Mouse (Mus musculus) 3T3-L1 (cell line): ENCODE measurements at regions not wholly inside any gene's neighbourhood (a gene's known extent, or its start where the extent isn't known, plus 50 kb on each side); places are given as distances from the start of the nearest gene placed in this dataset.

Experiments used
- DNase-seq: peaks from one replicate; pipeline ENCODE4 v3.0.0-alpha.2; 2015; ENCODE audit warnings: low read depth, low spot score

DNA sequence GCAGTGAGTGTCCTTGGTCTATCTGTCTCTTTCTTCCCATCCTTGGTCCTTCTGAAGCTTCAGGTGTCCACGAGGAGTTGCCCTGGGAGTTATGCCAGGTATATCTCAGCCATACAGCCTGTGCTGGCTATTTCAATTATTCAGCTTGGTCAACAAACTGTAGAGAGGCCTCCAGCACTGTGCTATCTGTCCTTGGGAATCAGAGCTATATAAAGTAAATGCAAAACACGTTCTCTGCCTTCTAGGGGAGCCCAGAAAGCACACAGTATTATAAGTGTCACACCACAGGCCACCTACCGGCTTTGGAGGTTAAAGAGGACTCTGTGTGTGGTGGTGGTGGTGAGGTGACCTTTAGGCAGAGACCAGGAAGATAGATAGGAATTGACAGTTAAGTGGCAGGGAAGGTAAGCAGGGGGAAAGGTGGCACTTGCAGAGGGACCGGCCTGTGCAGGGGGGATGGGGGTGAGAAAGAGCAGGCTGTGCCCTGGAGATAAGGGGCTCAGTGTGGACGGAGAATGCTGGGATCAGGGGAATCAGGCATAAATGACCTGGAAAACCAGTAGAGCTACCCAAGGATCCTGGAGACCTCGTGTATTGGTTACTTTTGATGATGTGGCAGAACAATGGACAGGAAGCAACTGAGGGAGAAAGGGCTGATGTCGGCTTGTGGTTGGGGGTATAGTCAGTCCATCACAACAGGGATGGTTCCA is 425.9 kb downstream of the Fut8 start:
- no peak for DNase-seq

DNA sequence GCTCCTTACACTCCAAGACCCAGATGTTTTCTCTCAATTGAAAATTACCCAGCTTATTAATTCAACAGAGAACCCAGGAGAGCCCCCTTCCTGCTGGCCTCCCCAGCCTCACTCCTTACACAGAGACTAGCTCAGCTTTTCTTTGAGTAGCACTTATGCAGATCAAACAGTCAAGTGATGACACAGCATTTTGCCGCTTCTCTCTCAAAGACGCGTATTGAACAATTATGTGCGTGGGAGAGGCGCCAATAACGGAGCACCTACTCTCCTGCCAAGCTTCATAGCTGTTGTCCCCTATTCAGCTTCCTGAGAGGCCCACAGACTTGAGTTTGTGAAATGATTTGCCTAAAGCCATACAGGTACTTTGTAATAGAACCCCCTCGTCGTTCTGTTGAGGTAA is 428.5 kb downstream of the Fut8 start:
- no peak for DNase-seq

GRCm38 (mm10) chr12:77667151-77667874 is 429.4 kb downstream of the Fut8 start:
- no peak for DNase-seq

DNA sequence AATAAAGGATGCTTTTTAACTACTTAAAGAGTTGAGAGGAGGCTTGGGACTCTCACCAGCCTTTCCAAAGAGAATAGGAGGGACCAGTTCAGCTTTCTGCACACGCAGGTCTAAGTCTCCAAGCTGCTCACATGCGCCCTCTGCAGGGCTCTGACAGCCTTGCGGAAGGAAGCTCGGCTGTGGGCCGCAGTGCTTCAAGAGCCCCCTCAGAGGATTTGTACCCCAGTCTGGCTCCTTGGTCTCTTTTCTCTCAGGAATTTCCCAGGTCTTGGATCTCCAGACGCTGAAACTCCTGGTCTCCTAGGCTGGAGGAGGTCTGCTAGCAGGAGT is 429.9 kb downstream of the Fut8 start:
- DNase-seq: peak; percentile 50

DNA sequence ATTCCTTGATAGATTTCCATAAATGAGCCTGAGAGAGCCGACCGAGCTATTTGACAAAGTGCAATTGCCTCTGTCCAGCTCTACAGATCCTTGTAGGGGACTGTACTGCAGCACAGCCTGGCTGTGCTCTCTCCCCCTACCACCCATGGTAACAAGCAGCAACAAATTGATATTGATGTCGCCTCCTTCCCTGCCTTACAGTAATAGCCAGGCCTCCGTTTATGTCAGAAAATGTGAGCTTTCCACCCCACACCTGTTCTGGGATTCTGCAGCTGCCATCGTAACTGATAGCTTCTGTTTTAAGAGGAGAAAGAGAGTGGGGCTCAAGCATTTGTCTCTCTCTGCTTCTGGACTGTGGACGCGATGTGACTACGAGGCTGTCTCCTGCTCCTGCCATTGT is 432.6 kb downstream of the Fut8 start:
- DNase-seq: no peak

DNA sequence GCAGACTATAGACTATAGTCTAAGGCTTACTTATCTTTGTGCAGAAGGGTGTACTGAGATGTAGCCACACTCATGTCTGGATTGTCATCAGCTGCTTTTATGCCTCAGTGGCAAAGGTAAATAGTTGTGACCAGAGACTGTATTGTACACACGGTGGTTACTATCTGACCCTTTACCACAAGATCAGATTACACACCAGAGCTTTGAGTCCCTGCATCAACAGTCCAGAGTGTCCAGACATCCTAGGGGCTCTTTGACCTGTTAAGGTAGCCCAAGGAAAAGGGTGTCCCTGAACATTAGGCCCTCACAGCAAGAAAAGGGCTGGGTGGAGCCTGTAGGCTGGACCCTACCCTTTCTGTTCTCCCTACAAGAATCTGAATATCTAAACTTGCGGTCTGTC is 436.4 kb downstream of the Fut8 start:
- no peak for DNase-seq

DNA sequence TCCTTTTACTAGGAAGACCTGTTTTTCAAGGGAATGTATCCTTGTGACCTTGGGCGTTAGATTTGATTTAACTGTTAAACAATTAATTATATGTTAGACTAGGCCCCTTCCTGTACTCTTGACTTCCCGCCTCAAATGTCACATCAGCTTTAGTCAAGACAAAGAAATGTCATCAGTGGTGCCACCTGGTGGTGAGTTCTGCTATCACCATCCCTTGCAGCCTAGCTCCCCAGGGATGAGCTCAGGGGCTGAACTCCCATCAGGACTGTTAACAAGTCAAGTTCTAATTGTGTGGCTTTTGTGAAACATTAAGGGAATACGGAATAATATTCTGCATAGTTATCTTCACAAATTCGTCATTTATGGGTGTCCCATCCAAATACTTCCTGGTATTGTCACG is 436.8 kb downstream of the Fut8 start:
- peak; percentile 67 for DNase-seq

GRCm38 (mm10) chr12:77678040-77678439 is 440.1 kb downstream of the Fut8 start:
- DNase-seq: no peak

DNA sequence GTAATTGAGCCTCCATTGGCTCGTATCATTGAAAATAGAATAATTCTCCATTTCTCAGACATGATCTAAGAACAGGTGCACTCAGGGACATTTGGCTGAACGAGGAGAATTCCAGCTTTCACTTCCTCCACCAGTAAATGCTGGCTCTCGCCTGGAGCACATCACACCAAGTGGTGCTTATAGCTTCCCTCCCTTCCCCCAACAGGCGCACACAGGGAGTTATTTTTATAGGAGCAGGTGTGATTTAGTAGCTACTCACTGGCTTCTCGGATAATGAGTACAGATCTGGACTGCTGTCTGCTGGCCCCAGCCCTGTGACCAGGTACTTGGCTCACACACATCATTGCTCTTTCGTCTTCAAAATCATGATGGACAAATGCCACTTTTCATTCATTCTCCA is 456.2 kb downstream of the Fut8 start:
- DNase-seq: no peak

DNA sequence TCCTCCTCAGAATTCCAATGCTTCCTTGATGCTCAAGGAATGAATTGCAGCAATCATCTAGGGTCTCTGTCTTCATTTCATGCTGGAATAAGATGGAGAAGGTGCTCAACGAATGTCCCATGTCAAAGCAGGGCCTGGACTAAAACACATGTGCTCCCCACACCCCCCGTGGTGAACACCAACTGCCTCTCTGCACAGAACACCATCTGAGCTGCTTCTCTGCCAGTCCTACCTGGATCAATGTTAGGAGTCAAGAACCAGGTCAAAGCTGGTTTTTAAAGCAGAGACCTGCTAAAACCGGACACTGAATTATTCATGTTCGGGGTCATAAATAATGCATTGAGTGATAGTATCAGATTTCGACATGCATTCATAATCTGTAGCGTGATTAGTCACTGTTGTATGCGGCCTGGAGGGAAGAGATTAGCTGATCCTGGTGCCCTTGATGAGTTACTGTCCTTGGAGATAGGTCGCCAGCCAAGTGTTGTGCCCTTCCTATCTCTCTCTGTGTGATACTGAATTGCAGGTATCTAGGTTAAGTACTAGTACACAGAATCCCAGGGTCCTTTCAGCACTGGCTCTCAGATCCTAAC is 458.2 kb downstream of the Fut8 start:
- DNase-seq: no peak

DNA sequence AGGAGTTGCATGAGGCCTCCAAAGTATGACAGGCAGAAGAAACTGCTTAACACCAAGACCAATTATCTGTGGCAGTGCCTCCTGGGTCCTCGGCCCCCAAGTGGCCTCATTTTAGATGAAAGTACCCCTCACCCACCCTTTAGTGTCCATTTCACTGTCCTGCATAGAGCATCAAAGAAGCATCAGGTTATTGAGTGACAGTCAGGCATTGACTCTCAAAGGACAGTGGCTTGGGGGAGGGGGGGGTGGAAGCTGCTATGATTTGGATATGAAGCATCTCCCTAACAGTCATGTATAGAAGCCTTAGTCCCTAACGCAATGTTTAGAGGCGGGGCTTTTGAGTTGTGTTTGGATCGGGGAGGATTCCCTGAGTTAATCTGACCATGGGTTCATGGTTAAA is 458.7 kb downstream of the Fut8 start:
- DNase-seq: no peak

- DNase-seq: peak; percentile 39
These were observed 460.2 kb downstream of the Fut8 start for GRCm38 (mm10) chr12:77698088-77698487.

GRCm38 (mm10) chr12:77699896-77700605 is 462.1 kb downstream of the Fut8 start:
- no peak for DNase-seq

DNA sequence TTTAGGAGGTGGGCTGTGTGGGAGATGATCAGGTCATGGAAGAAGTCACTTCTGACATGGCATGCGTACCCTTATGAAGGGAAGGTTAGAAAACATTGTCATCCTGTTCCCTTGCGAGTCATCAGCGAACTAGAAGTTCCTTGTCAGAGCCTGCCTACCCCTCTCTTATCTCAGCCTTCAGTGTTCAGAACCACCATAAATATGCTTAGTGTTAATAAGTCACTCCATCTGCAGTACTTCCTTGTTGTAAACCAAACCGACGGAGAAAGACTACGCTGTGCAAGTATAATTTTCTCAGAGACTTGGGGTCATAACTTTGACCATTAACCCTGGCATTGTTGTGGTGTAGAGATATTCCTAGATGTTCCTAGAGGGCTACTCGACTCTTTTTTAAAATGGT is 477.6 kb downstream of the Fut8 start:
- no peak for DNase-seq

- DNase-seq: no peak
These were observed 478.1 kb downstream of the Fut8 start for GRCm38 (mm10) chr12:77715979-77716378.

GRCm38 (mm10) chr12:77727766-77728165 is 466.3 kb upstream of the Gm6657 start:
- no peak for DNase-seq

DNA sequence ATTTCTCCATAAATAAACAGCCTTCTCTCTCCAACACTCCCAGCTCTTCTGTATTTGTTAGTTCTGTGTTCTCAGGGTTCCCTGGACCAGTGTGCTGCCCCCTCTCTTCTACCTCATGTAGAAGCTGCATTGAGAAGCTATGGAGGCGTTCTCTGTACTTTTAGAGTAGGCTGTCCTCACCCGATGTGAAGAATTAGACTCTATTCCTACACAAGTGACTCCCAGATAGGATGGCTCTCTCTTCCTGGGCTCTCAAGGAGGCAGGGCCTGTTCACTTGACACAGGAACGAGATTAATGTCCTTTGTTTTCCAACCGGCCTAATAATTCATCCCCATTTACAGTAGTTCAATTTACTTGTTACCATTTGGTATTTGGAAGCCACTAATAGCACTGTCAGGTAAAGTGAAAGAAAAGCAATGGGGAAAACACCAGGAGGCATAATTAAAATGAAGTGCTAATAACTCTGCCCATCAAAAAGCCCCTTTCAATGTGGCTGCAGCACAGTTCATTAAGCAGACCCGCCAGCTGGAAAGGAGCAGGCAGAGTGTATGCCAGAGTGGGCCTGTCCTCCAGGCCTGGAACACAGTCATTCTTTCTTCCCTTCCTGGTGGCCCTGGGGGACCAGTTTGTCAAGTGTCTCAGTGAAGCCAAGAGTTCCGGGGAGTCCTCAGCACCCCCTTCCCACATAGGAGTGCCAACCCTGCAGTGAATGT is 454.8 kb upstream of the Gm6657 start:
- no peak for DNase-seq

DNA sequence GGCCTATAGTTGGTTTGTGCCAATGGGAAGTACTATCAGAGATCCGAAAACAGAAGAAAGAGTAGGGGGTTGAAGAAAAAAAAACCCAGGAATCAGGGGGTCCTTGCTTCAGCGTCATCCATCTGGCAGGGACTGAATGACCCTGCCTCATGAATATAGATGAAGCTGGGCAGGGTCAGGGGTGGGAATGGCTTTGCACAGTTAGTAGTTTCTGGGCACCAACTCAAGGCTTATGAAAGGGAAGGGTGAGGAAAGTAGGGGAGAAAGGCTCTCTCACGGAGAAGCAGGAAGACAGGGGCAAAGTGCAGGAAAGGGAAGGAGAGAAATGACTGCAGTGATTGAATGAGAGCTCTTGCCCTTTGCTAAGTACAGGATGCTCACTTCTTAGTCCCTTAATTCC is 451.3 kb upstream of the Gm6657 start:
- DNase-seq: no peak

DNA sequence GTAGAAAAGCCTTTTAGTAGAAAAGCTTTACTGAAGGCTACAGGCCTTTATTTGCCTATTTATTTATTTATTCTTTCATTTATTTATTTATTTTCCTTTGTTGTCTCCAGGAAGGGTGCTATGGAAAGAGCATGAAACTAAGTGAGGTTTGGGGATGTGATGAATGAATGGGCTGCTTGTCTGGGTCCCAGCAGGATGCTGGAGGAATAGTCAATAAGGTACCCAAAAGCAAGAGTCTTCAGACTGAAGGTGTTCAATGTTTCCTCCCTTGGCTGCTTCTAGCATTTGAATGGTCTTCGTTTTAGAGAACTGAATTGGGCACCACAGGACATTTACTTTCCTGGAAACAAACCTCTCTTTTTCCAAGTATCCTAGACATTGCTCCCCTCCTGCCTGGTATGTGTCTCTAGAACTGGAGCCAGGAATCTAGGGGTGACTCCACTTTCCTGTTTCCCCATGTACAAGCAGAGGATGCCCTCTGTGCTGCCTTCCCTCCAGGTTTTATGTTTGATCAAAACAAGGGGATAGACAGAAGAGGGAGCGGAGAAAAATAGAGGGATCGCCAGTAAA is 444.5 kb upstream of the Gm6657 start:
- no peak for DNase-seq

GRCm38 (mm10) chr12:77752181-77752580 is 441.9 kb upstream of the Gm6657 start:
- DNase-seq: no peak

GRCm38 (mm10) chr12:77756021-77756420 is 438.0 kb upstream of the Gm6657 start:
- DNase-seq: no peak

DNA sequence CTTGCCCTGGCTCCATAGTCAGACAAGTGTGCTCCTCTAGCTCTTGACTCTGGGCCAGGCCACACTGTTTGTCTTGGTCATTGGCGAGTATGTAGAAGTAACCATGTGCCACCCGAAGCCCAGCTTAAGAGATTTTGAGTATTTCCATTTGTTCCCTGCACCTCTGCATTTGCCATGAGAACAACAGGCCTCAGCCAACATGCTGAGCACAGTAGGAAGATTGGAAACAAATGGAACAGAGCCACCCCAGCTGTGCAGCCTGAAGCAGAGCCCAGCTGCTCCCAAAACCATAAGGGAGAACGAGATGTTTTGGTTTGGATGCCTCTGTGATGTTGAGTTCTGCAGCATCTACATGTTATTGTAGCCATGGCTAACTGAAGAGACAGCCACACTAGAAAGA is 433.1 kb upstream of the Gm6657 start:
- DNase-seq: no peak
